Mouse (Mus musculus): Measurements from ENCODE around the gene Mrpl4.
"Not testable (repeated sequence)": the region's sequence is repeated elsewhere in the genome, so short reads cannot be mapped to it uniquely, and the experiment has no call there.

The Mrpl4 gene

GRCm38 (mm10) chr9:21044785-21045184 lies 42.2 kb downstream of the Mrpl4 start:
- not testable (repeated sequence) for DNase-seq

GRCm38 (mm10) chr9:21045235-21045634 lies 42.7 kb downstream of the Mrpl4 start:
- no peak for DNase-seq

GRCm38 (mm10) chr9:21051578-21051977 lies 49.0 kb downstream of the Mrpl4 start:
- DNase-seq, result no peak
